Mouse (Mus musculus) limb, embryonic 14.5 days (tissue): ENCODE results near the gene Nup107. TPM values are rescaled to one million over a fixed set of nuclear protein-coding genes. Genes with fewer than 3 reads are reported as not detected.
"Not testable (repeated sequence)": the region's sequence is repeated elsewhere in the genome, so short reads cannot be mapped to it uniquely, and the experiment has no call there.

Experiments
- ATAC-seq: fragments of 200-750 bp; cut with Nextera tagmentation; 2 replicates; pipeline ENCODE4 v1.8.0; 2017; ENCODE audit warnings: low read depth, moderate number of reproducible peaks, moderate TSS enrichment; ENCODE audit not compliant: low FRiP score
- DNase-seq: peaks from one replicate; pipeline ENCODE4 v3.0.0-alpha.2; 2015; ENCODE audit warnings: low spot score
- H3K27ac ChIP-seq: fragments of 300-500 bp; sonication (generic); replicated peaks from 2 replicates; pipeline ENCODE4 v1.5.1; 2014; ENCODE audit warnings: low read depth, mild to moderate bottlenecking, low read length, moderate library complexity, mixed read lengths
- H3K27me3 ChIP-seq: fragments of 300-500 bp; sonication (generic); 2 replicates; pipeline ENCODE4 v1.6.1; 2014; ENCODE audit warnings: low read length, mixed read lengths; ENCODE audit not compliant: control insufficient read depth, insufficient read depth
- H3K36me3 ChIP-seq: fragments of 300-500 bp; sonication (generic); 2 replicates; pipeline ENCODE4 v1.6.1; 2014; ENCODE audit warnings: mild to moderate bottlenecking, low read length, moderate library complexity, mixed read lengths; ENCODE audit not compliant: control insufficient read depth, insufficient read depth
- H3K4me1 ChIP-seq: fragments of 300-500 bp; sonication (generic); 2 replicates; pipeline ENCODE4 v1.6.1; 2014; ENCODE audit warnings: antibody characterized with exemption, low read length, mixed read lengths; ENCODE audit not compliant: control insufficient read depth, insufficient read depth
- H3K4me2 ChIP-seq: fragments of 300-500 bp; sonication (generic); replicated peaks from 2 replicates; pipeline ENCODE4 v1.6.1; 2014; ENCODE audit warnings: low read depth, mild to moderate bottlenecking, low read length, moderate library complexity; ENCODE audit not compliant: severe bottlenecking
- H3K4me3 ChIP-seq: fragments of 300-500 bp; sonication (generic); replicated peaks from 2 replicates; pipeline ENCODE4 v1.5.1; 2014; ENCODE audit warnings: low read length
- H3K9ac ChIP-seq: fragments of 300-500 bp; sonication (generic); 2 replicates; pipeline ENCODE4 v1.6.1; 2014; ENCODE audit warnings: mild to moderate bottlenecking, low read depth, low read length, moderate library complexity; ENCODE audit not compliant: severe bottlenecking
- H3K9me3 ChIP-seq: fragments of 300-500 bp; sonication (generic); 2 replicates; pipeline ENCODE4 v1.6.1; 2016; ENCODE audit warnings: low read length; ENCODE audit not compliant: control insufficient read depth
- POLR2A ChIP-seq: fragments of 200-500 bp; IDR thresholded peaks from 2 replicates; pipeline ENCODE4 v1.8.0; 2012; ENCODE audit warnings: inconsistent platforms, mild to moderate bottlenecking, moderate library complexity, borderline replicate concordance; ENCODE audit not compliant: insufficient read depth, insufficient read length; ENCODE audit errors: extremely low read depth
- WGBS: fragments of 180-500 bp; shearing (Covaris S2); extraction: QIAGEN DNeasy Blood & Tissue Kit; methylation state at CpG from one replicate; pipeline ENCODE4 v1.1.7; 2014; 5-methylcytosine and 5-hydroxymethylcytosine counted together
- polyA plus RNA-seq, 2 experiments: library from polyadenylated mRNA; depleted of rRNA in 1 of 2; stranded (reverse) in 1 of 2; unstranded in 1 of 2; fragments of >200 nt; fragmentation: Nextera tagmentation in 1 of 2; extraction: Ambion mirVana in 1 of 2; gene quantifications; 2 replicates each; pipeline versions ENCODE4 v1.2.1 to v1.2.3; 2012 to 2014

Nup107 gene
- polyA plus RNA-seq, 2 experiments: 53.4 to 61.2 TPM

DNA sequence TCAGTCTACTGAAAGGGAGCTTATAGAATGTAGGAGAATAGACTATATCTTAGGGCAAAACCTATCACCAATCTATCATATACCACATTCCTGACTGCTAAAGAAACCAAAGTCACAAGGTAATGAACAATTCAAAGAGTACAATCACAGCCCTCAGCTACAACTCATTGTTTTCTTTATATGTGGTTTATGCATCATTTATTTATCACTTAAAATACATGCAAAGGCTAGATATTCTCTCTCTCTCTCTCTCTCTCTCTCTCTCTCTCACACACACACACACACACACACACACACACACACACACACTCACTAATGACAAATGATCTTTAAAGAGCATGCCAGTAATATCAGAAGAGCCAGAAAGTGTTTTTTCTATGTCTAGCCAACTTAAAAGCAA, 86.7 kb downstream of the Nup107 start:
- no peak for DNase-seq
- H3K4me2 ChIP-seq: no peak overlapping the region
- no peak overlapping the region for H3K9ac ChIP-seq
- no peak overlapping the region for H3K4me3 ChIP-seq
- no peak for TF ChIP-seq POLR2A
- no peaks in the 10 kb centered on the region for H3K27me3 ChIP-seq
- H3K4me1 ChIP-seq: peaks cover 4% of the 10 kb centered on the region
- no peak for ATAC-seq
- no peaks in the 10 kb centered on the region for H3K9me3 ChIP-seq
- H3K36me3 ChIP-seq: peaks cover 59% of the 10 kb centered on the region
- H3K27ac ChIP-seq: no peak overlapping the region

DNA sequence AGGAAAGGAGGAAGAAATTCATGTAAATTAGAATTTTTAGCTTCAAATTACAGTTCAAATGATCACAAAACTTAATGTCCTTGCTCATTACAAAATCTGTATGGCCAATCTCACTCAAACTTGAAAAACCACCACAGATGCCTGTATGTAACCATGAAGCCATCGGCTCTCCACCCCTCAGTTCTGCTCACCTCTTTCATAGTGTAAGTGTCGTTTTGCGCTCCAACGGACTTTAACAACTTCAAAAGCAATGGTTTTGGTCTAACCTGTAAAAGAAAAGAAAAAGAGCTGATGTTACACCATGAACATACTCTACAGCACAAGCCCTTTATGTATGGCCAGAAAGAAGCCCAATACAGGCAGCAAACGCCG, 87.6 kb downstream of the Nup107 start:
- Histone ChIP-seq H3K4me3 (no peak overlapping the region), H3K9me3 (no peaks in the 10 kb centered on the region), H3K9ac (no peak overlapping the region), H3K27ac (no peak overlapping the region), H3K36me3 (peaks cover 66% of the 10 kb centered on the region), H3K4me1 (peaks cover 4% of the 10 kb centered on the region), H3K4me2 (no peak overlapping the region), H3K27me3 (no peaks in the 10 kb centered on the region)
- no peak for ATAC-seq
- no peak for DNase-seq
- 92% methylated on average over 6 of the region's 6 CpGs for WGBS
- TF ChIP-seq POLR2A: no peak

DNA sequence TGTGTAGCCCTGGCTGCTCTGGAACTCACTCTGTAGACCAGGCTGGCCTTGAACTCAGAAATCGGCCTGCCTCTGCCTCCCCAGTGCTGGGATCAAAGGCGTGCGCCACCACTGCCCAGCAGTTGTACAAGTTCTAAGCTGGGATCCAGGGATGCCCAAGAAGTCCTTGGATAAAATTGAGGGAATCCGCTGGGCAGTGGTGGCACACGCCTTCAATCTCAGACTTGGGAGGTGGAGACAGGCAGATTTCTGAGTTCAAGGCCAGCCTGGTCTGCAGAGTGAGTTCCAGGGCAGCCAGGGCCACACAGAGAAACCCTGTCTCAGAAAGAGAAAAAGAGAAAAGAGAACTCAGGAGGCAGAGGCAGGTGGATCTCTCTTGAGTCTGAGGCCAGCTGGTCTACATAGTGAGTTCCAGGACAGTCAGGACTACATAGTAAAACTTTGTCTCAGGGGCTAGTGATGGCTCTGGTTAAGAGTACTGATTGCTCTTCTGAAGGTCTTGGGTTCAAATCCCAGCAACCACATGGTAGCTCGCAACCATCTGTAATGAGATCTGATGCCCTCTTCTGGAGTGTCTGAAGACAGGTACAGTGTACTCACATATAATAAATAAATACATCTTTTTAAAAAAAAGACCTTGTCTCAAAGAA, 88.1 kb downstream of the Nup107 start:
- H3K4me2 ChIP-seq, H3K9me3 ChIP-seq, H3K27me3 ChIP-seq, H3K4me1 ChIP-seq, ATAC-seq, H3K27ac ChIP-seq, H3K4me3 ChIP-seq, H3K9ac ChIP-seq, DNase-seq: not testable (repeated sequence)
- H3K36me3 ChIP-seq: peaks cover 71% of the 10 kb centered on the region
- WGBS: 96% methylated on average over 6 of the region's 6 CpGs

DNA sequence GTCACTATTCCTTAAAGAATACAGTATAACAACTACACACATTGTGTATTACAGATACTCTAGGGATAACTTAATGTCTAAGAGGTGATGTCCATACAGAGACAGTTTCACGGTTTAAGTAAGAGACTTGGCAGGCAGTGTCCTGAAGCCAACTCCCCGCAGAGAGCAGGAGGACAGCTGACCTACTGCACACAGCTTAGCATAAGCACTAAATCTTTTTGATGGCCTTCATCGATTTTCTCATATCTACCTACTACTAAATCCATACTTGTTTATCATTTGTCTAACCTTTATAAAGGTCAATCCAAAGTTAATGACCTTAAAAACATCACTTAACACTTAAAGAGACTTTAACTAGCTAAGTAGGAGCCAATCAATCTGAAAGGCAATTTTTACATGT, 89.0 kb downstream of the Nup107 start:
- Histone ChIP-seq H3K4me3 (no peak overlapping the region), H3K36me3 (peaks cover 71% of the 10 kb centered on the region), H3K4me1 (no peaks in the 10 kb centered on the region), H3K27me3 (no peaks in the 10 kb centered on the region), H3K4me2 (no peak overlapping the region), H3K9ac (no peak overlapping the region), H3K27ac (no peak overlapping the region), H3K9me3 (no peaks in the 10 kb centered on the region)
- ATAC-seq: no peak
- no peak for TF ChIP-seq POLR2A
- WGBS: 89% methylated on average over 3 of the region's 3 CpGs
- DNase-seq: no peak

DNA sequence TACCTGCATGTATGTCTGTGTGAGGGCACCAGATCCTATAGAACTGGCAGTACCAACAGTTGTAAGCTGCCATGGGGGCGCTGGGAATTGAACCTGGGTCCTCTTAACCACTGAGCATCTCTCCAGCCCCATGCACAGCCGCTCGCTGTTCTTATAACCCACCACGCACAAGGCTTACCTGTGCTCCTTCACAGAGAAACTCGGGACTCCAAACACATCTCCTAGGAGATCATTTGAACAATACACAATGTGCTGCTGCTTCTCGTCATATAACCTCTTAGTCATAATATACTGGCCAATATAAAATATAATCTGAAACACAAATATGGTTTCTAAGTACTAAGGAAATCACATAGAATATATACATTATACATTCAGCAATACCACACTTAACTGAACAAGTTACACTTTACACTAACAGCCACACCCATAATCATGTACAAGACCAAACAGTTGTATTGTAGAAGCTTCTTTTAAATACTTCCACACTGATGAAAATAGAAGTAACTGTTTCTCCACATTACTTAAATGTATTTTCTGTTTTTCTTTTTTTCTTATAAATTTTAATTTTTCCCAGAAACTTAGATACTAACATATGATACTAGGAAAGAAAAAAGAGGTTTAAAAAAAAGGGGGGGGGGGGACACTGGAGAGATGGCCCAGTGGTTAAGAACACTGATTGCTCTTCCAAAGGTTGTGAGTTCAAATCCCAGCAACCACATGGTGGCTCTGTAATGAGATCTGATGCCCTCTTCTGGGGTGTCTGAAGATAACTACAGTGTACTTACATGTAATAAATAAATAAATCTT, 90.3 kb downstream of the Nup107 start:
- WGBS: 96% methylated on average over 6 of the region's 6 CpGs
- no peak for DNase-seq
- H3K36me3 ChIP-seq: peaks cover 81% of the 10 kb centered on the region

More for the DNA sequence above, 90.3 kb downstream of the Nup107 start:
- Histone ChIP-seq H3K27me3 (no peaks in the 10 kb centered on the region), H3K4me1 (no peaks in the 10 kb centered on the region), H3K4me3 (no peak overlapping the region), H3K4me2 (no peak overlapping the region), H3K9ac (no peak overlapping the region), H3K9me3 (no peaks in the 10 kb centered on the region), H3K27ac (no peak overlapping the region)
- no peak for TF ChIP-seq POLR2A
- no peak for ATAC-seq
